Mouse (Mus musculus): ENCODE data around the gene Fgf22. TPM values are rescaled to one million over a fixed set of nuclear protein-coding genes. Genes with fewer than 3 reads are reported as not detected.
A peak's percentile ranks its signal among the peaks of the same experiment; 100 is the strongest.

Gene Fgf22
- total RNA-seq, 2 experiments from 2014 or later = not detected

- peak; percentile 94 for DNase-seq
These were observed 12.7 kb downstream of the Fgf22 start for GRCm38 (mm10) chr10:79767372-79768244.

GRCm38 (mm10) chr10:79768400-79768799 lies 13.5 kb downstream of the Fgf22 start:
- peak; percentile 82 for DNase-seq

GRCm38 (mm10) chr10:79769329-79769728 lies 14.5 kb downstream of the Fgf22 start:
- DNase-seq = no peak

- no peak for DNase-seq
These were observed 17.4 kb downstream of the Fgf22 start for GRCm38 (mm10) chr10:79772320-79772719.

- no peak for DNase-seq
These were observed 18.3 kb downstream of the Fgf22 start for GRCm38 (mm10) chr10:79773208-79773607.

- DNase-seq = no peak
These were observed 19.8 kb downstream of the Fgf22 start for GRCm38 (mm10) chr10:79774486-79775279.

- peak; percentile 54 for DNase-seq
These were observed 22.2 kb downstream of the Fgf22 start, which contains the start of gene Fstl3 for GRCm38 (mm10) chr10:79777103-79777531. TSS of gene Fstl3 (plus strand) at chr10:79777272.

- peak; percentile 84 for DNase-seq
These were observed 23.1 kb downstream of the Fgf22 start for GRCm38 (mm10) chr10:79778006-79778405.

- no peak for DNase-seq
These were observed 24.3 kb downstream of the Fgf22 start for GRCm38 (mm10) chr10:79779193-79779592.

- peak; percentile 97 for DNase-seq
These were observed 25.1 kb downstream of the Fgf22 start for GRCm38 (mm10) chr10:79779784-79780663.

- DNase-seq = peak; percentile 46
These were observed 25.8 kb downstream of the Fgf22 start for GRCm38 (mm10) chr10:79780664-79781015.

- DNase-seq = no peak
These were observed 26.3 kb downstream of the Fgf22 start for GRCm38 (mm10) chr10:79781139-79781538.

GRCm38 (mm10) chr10:79781956-79782355 lies 27.1 kb downstream of the Fgf22 start:
- no peak for DNase-seq

- no peak for DNase-seq
These were observed 28.2 kb downstream of the Fgf22 start for GRCm38 (mm10) chr10:79783050-79783449.

- DNase-seq = peak; percentile 53
These were observed 29.3 kb downstream of the Fgf22 start for GRCm38 (mm10) chr10:79783920-79784800.

- DNase-seq = peak; percentile 88
These were observed 33.7 kb downstream of the Fgf22 start for GRCm38 (mm10) chr10:79788386-79789158.

- no peak for DNase-seq
These were observed 34.7 kb downstream of the Fgf22 start for GRCm38 (mm10) chr10:79789581-79789980.

- DNase-seq = no peak
These were observed 36.0 kb downstream of the Fgf22 start, which contains the start of gene Prss57 for GRCm38 (mm10) chr10:79790861-79791260. TSS of gene Prss57 (minus strand) at chr10:79790961.

- DNase-seq = no peak
These were observed 37.6 kb downstream of the Fgf22 start for GRCm38 (mm10) chr10:79792339-79793040.

Measured in heart, postnatal 4 days (tissue).